Mouse (Mus musculus): ENCODE results near the gene Ube2v1.
"Not testable (repeated sequence)": the region's sequence is repeated elsewhere in the genome, so short reads cannot be mapped to it uniquely, and the experiment has no call there.

The Ube2v1 gene

DNA sequence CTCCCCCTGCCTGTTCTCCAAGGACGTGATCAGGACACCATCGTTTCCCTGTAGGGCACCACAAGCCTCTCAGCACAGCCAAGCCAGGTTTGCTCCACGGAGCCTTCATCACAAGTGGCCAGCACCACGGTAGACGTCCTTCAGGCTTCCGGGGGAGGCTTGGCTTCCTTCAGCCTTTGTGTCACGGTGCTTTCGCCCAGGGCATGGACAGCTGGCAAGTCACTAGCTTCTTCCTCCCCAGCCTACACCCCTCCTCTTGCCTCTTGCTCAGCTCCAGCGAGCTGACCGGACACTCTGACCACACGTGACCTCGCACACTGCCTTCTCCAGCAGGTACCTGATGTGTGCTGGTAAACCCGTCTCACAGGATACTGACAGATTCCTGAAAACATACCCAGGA, 9.5 kb downstream of the Ube2v1 start:
- DNase-seq (ENCODE audit: low read depth): no peak

GRCm38 (mm10) chr2:167621255-167622087, 10.4 kb downstream of the Ube2v1 start:
- DNase-seq (ENCODE audit: low read depth): no peak

DNA sequence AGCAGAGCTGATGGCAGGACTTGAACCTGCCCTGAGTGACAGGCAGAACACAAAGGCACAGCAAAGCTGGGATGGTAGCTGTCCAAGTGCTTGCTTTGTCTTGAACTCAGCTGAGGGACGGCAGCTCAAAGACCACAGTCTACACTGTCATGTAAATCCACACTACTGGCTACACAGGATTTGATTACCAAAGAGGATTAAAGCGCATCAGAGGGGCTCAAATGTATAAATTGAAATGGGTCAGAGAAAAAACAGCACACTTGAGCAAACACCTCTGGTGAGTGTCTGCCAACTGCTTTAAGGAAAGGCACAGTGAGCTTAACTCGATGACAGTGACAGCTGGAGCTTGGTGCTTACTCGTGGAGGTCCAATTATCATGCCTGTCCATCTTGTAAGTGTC, 14.4 kb downstream of the Ube2v1 start:
- DNase-seq (ENCODE audit: low read depth): no peak

- no peak for DNase-seq (ENCODE audit: low read depth)
These were observed 14.9 kb downstream of the Ube2v1 start for GRCm38 (mm10) chr2:167617034-167617433.

GRCm38 (mm10) chr2:167613335-167613734, 18.6 kb downstream of the Ube2v1 start:
- not testable (repeated sequence) for DNase-seq (ENCODE audit: low read depth)

DNA sequence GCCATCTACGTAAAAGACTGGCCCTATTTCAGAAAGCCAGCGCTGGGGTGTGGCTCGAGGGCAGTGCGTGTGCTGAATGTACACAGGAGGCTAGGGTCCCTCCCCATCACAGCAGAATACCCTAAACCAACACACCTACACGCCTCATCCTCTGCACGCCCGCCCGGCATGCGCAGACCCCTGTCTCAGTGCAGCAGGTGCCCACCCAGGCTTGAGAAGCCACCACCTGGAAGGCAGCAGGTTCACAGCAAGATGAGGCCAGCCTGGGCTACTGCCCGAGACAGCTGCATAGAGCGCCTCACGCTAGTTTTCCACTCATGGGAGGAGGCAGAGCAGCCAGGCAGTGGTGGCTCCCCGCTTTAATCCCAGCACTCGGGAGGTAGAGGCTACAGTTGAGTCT, 19.8 kb downstream of the Ube2v1 start:
- no peak for DNase-seq (ENCODE audit: low read depth)

DNA sequence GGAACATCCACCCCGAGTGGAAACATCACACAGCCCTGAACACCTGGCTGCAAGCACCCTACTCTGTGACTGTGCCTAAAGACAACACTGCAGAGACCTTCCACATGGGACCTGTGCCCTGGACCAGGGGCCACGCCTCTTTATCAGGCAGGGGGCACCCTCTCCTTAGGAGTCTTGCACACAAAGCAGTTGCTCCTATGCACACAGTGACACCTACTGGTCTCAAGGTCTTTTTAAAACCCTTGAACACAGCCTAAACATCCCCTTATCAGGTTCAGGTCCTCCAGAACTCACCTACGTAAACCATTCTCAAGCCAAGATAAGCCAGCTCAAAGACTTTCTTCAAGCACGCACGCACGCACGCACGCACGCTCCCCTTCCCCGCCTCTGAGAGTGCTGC, 20.6 kb downstream of the Ube2v1 start:
- DNase-seq (ENCODE audit: low read depth): no peak

- DNase-seq (ENCODE audit: low read depth): no peak
These were observed 25.2 kb downstream of the Ube2v1 start for GRCm38 (mm10) chr2:167606745-167607123.

GRCm38 (mm10) chr2:167605817-167606744, 25.8 kb downstream of the Ube2v1 start:
- no peak for DNase-seq (ENCODE audit: low read depth)

GRCm38 (mm10) chr2:167605178-167605794, 26.6 kb downstream of the Ube2v1 start:
- peak; percentile 80 for DNase-seq (ENCODE audit: low read depth)

DNA sequence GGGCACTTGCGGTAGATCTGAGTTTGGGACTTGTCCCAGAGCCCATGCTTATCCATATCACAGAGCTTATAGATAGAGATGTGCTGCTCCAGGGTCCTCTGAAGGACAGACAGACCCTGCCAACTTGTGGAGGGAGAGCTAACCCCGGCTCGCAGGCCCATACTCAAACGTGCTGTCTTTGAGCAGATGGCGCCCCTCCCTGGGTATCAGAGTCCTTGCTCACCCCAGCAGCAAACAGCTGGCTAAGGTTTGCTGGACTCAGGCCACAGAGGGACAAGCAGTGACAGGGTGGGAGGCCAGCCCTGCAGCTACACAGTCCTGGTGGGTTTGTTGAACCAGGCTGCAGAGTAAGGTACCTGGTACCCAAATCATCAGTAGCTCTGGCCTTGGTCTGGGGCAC, 28.9 kb downstream of the Ube2v1 start:
- no peak for DNase-seq (ENCODE audit: low read depth)

DNA sequence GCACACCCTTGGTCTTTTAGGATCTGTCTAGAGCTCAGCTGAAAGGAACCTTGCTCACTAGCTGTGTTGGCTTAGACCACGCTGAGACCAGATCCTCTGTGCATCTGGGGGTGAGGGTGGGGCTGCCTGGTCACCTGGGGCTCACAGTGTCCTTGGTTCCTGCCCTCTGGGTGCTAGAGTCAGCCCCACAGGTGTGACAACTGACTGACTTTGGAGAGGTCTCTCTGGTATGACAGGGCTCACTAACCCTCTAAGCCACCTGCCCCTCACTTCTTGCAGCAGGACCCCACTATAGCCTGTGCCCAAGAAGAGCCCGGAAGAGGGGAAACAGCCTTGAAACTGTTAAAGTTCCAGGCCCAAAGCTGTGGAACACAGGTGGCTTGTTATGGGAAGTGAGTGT, 29.5 kb downstream of the Ube2v1 start:
- DNase-seq (ENCODE audit: low read depth): no peak

GRCm38 (mm10) chr2:167600481-167600995, 31.4 kb downstream of the Ube2v1 start:
- no peak for DNase-seq (ENCODE audit: low read depth)

DNA sequence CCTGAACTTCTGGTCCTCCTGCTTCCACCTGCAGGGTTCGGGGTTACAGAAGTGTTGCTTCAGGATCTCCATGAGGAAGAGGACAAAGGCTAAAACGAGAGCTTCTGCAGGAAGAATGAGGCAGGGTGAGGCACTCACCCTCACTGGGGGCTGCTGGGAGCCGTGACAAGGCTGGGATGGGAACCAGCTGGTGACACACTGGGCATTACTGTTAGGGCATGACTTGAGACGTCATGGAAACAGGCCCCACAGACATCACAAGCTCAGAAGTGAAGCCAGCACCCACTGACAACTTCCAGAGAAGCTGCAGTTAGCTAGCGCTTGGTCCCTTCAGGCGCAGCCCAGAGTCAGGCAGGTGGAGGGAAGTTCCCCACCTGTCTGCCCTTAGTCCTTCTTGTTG, 32.0 kb downstream of the Ube2v1 start:
- DNase-seq (ENCODE audit: low read depth): no peak

DNA sequence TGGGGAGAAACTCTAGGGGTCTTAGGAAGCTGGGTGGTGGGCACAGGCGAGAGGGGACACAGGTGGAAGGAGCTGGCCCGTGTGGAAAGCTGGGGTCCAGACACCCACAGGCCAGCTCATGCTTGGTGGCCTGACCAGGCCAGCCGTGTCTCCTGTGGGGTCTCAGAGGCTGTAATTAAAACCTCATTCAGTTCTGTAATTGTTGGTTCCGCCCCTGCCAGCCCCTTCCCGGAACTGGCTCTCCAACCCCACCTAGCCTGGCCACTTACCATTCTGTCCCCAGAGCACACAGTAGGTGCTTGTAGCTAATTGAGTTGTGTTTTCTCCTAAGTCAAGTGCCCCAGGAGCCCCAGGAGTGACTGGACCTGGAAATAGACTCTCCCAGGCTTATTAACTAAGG, 32.7 kb downstream of the Ube2v1 start:
- DNase-seq (ENCODE audit: low read depth): no peak

DNA sequence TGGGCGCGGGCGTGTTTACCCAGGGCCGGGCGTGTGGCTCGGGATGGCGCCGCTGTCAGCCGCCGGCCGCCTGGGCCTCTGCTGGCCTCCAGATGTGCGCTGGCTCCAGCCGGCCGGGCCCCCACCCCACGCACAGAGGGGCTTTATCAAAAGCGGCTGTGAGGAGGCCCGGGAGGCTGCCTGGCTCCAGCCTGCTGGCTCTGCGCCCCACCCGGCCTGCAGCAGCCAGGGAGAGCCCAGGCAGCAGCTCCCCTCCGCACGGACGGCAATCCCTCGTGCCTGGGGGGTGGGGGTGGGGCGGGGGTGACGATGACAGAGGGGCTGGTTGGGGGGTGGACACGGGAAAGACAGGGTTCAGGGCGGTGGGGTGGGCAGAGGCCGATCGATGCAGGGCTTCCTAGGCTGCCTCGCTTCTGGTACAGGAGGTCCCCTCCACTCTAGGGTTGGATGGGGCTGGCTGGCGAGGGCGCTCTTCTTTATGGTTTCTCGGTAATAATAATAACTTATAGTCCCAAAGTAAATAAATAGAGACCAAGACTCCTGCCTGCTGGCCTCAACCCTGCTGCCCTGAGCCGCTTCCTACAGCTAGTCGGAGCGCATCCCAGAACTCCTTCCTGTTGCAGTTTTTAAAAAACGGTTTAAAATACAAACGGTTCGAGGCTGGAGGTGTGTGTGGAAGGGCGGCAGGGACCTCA, 34.3 kb downstream of the Ube2v1 start:
- no peak for DNase-seq (ENCODE audit: low read depth)

DNA sequence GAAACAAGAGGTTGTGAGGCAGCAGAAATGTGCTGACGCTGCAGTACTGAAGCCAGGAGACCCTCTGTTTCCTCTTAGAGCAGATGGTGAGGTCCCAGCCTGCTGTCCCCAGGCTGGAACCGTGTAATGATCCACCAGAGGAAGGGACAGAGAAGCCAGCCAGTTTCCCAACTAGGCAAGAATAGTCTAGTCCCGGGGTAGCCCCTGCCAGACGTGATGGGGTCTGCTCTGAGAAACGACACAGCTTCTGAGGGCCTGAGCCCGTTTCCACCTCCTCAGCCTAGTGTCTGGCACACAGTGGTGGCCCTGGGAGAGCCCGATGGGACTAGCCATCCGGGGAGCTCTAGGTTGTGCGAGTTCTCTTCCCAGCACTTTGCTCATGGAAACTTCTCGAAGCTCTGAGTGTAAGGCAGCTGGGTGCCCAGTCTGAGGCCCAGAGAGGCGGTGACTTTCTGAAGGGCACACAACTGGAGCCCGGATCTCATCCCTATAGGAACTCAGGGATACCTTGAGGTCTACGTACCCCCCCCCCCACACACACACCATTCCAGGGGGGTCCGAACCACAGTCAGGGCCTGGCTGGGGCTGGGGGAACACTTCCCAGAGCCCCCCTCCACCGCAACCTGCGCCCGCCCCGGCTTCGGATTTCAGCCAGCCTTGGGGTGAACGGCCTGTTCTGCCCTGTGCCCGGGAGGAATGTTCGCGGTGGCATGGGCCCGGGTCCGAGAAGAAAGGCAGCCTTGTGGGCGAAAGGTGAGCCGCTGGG, 35.0 kb downstream of the Ube2v1 start:
- no peak for DNase-seq (ENCODE audit: low read depth)

- DNase-seq (ENCODE audit: low read depth): no peak
These were observed 35.6 kb downstream of the Ube2v1 start for GRCm38 (mm10) chr2:167596262-167596661.

DNA sequence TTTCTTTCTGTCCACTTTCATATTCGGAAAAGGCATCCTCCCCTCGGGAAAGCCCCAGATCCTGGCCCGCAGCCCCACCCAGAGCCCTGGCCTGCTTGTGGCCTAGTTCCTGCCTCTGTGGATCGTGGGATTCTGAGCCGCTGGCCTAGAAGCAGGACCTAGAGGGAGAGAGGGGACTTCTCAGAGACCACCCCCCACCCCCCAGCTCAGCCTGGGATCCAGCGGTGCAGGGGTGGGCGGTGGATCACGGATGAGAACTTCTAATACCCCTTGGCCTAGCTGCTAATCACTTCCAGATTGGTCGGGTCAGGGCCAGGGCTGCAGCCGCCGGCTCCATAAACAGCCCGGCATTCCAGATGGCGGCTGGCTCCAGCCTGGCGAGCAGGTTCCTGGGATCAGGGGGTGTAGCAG, 36.1 kb downstream of the Ube2v1 start:
- DNase-seq (ENCODE audit: low read depth): no peak

GRCm38 (mm10) chr2:167594444-167594934, 37.4 kb downstream of the Ube2v1 start:
- DNase-seq (ENCODE audit: low read depth): no peak
